In genomic region chr3:142755132-142755867, GRCm38 (mm10) we compare ENCODE assay signal across 18 mouse cellular contexts. TPM values are rescaled to one million over a fixed set of nuclear protein-coding genes. Genes with fewer than 3 reads are reported as not detected.
DNase-seq lines count a peak whose midpoint lies in the region; ATAC-seq and TF ChIP-seq lines count a peak whose summit lies in the region.
"Had no signal": no experiment of that assay in that cellular context is flagged by ENCODE, and none has a peak within 500 bp of the region (broad histone marks: within the 10 kb centered on the region; RNA-seq: fewer than 3 reads in every experiment).

No protein-coding gene starts in this region.

- no peaks in the 10 kb centered on the region for H3K27me3 ChIP-seq in embryonic facial prominence, embryonic 14.5 days (replicated peaks; ENCODE audit: control insufficient read depth, insufficient read depth, low read length)
- no peaks in the 10 kb centered on the region for H3K27me3 ChIP-seq in embryonic facial prominence, embryonic 10.5 days (replicated peaks; ENCODE audit: low read depth, poor library complexity, severe bottlenecking)
- no peaks in the 10 kb centered on the region for H3K27me3 ChIP-seq in heart, embryonic 16.5 days (ENCODE audit: control insufficient read depth, insufficient read depth, low read length)
- no peaks in the 10 kb centered on the region for H3K27me3 ChIP-seq in heart, adult 2 months (ENCODE audit: control insufficient read depth, insufficient read depth, low read length)
- H3K27me3 ChIP-seq in midbrain, embryonic 13.5 days, result no peaks in the 10 kb centered on the region
- H3K27me3 ChIP-seq in midbrain, embryonic 10.5 days (ENCODE audit: low read depth, poor library complexity, severe bottlenecking), result no peaks in the 10 kb centered on the region
- no peaks in the 10 kb centered on the region for H3K27me3 ChIP-seq in midbrain, embryonic 15.5 days (replicated peaks)
- H3K27me3 ChIP-seq: intestine, embryonic 15.5 days had no signal

- H3K9ac ChIP-seq in embryonic facial prominence, embryonic 14.5 days (ENCODE audit: low read depth, low read length), result no peak overlapping the region
- H3K9ac ChIP-seq in heart, embryonic 16.5 days (ENCODE audit: low read length), result no peak overlapping the region
- no peak overlapping the region for H3K9ac ChIP-seq in heart, adult 2 months (ENCODE audit: low read depth, low read length)
- H3K9ac ChIP-seq in midbrain, embryonic 13.5 days (replicated peaks), result no peak overlapping the region
- no peak overlapping the region for H3K9ac ChIP-seq in midbrain, embryonic 15.5 days
- H3K9ac ChIP-seq: heart, embryonic 13.5 days; intestine, embryonic 15.5 days; liver, postnatal 0 days had no signal

- ATAC-seq in embryonic facial prominence, embryonic 14.5 days (ENCODE audit: low read depth), result peak; percentile 84; the same call in 1 of the 2 replicates
- no peak for ATAC-seq in heart, embryonic 16.5 days (replicated peaks; ENCODE audit: extremely low read depth, insufficient read depth, low FRiP score)
- peak; percentile 17; the same call in 1 of the 2 replicates for ATAC-seq in midbrain, embryonic 13.5 days
- peak; percentile 66 for ATAC-seq in midbrain, embryonic 15.5 days (replicated peaks)
- ATAC-seq: intestine, embryonic 15.5 days; liver, postnatal 0 days had no signal

- intact Hi-C loops in heart, adult 2 months (cut with DNase I), result no loop called here

- H3K4me1 ChIP-seq in embryonic facial prominence, embryonic 14.5 days (ENCODE audit: control insufficient read depth, insufficient read depth, low read length), result no peaks in the 10 kb centered on the region
- no peaks in the 10 kb centered on the region; the same call in 1 of the 2 replicates for H3K4me1 ChIP-seq in embryonic facial prominence, embryonic 10.5 days
- peaks cover 13% of the 10 kb centered on the region for H3K4me1 ChIP-seq in heart, embryonic 16.5 days (ENCODE audit: control insufficient read depth, insufficient read depth, low read length)
- H3K4me1 ChIP-seq in heart, adult 2 months (ENCODE audit: control insufficient read depth, insufficient read depth, low read length), result peaks cover 2% of the 10 kb centered on the region; the same call in 1 of the 2 replicates
- H3K4me1 ChIP-seq in midbrain, embryonic 13.5 days (replicated peaks), result no peaks in the 10 kb centered on the region
- no peaks in the 10 kb centered on the region for H3K4me1 ChIP-seq in midbrain, embryonic 10.5 days
- no peaks in the 10 kb centered on the region for H3K4me1 ChIP-seq in midbrain, embryonic 15.5 days
- H3K4me1 ChIP-seq: intestine, embryonic 15.5 days had no signal

- no peak for TF ChIP-seq EP300 in heart, adult 2 months (IDR thresholded peaks at IDR 0.05; ENCODE audit: insufficient read depth, low read depth, low read length)

- H3K4me3 ChIP-seq in embryonic facial prominence, embryonic 14.5 days (ENCODE audit: low read depth, low read length), result no peak overlapping the region
- H3K4me3 ChIP-seq in embryonic facial prominence, embryonic 10.5 days, result no peak overlapping the region
- no peak overlapping the region for H3K4me3 ChIP-seq in heart, embryonic 16.5 days (ENCODE audit: low read length)
- no peak overlapping the region for H3K4me3 ChIP-seq in heart, adult 2 months
- H3K4me3 ChIP-seq in midbrain, embryonic 13.5 days (replicated peaks), result no peak overlapping the region
- H3K4me3 ChIP-seq in midbrain, embryonic 10.5 days, result no peak overlapping the region
- H3K4me3 ChIP-seq in midbrain, embryonic 15.5 days, result no peak overlapping the region
- H3K4me3 ChIP-seq: heart, embryonic 13.5 days; intestine, embryonic 15.5 days had no signal

- TF ChIP-seq CTCF in heart, adult 2 months (IDR thresholded peaks at IDR 0.05), result no peak

- no peaks in the 10 kb centered on the region for H3K36me3 ChIP-seq in embryonic facial prominence, embryonic 14.5 days (ENCODE audit: control insufficient read depth, insufficient read depth, low read length)
- H3K36me3 ChIP-seq in embryonic facial prominence, embryonic 10.5 days (replicated peaks), result no peaks in the 10 kb centered on the region
- no peaks in the 10 kb centered on the region for H3K36me3 ChIP-seq in heart, embryonic 16.5 days (ENCODE audit: control insufficient read depth, insufficient read depth)
- no peaks in the 10 kb centered on the region for H3K36me3 ChIP-seq in heart, adult 2 months (ENCODE audit: control insufficient read depth, insufficient read depth, low read length)
- H3K36me3 ChIP-seq in midbrain, embryonic 13.5 days, result no peaks in the 10 kb centered on the region
- no peaks in the 10 kb centered on the region for H3K36me3 ChIP-seq in midbrain, embryonic 10.5 days
- H3K36me3 ChIP-seq in midbrain, embryonic 15.5 days (replicated peaks), result no peaks in the 10 kb centered on the region
- H3K36me3 ChIP-seq: heart, embryonic 13.5 days; intestine, embryonic 15.5 days had no signal

- no peaks in the 10 kb centered on the region for H3K79me2 ChIP-seq in heart, adult 2 months (replicated peaks; ENCODE audit: control insufficient read depth, insufficient read depth, low read length)

- WGBS in embryonic facial prominence, embryonic 14.5 days, result 68% methylated on average over 18 of the region's 18 CpGs
- 90% methylated on average over 18 of the region's 18 CpGs for WGBS in embryonic facial prominence, embryonic 10.5 days
- 67% methylated on average over 18 of the region's 18 CpGs for WGBS in heart, embryonic 16.5 days
- 51% methylated on average over 18 of the region's 18 CpGs for WGBS in heart, adult 2 months
- WGBS in midbrain, embryonic 13.5 days, result 76% methylated on average over 18 of the region's 18 CpGs
- WGBS in midbrain, embryonic 10.5 days, result 94% methylated on average over 18 of the region's 18 CpGs
- WGBS in midbrain, embryonic 15.5 days, result 69% methylated on average over 18 of the region's 18 CpGs

- no peak for TF ChIP-seq POLR2A in heart, adult 2 months (IDR thresholded peaks at IDR 0.05; ENCODE audit: insufficient read depth, low read depth, low read length)

- DNase-seq in embryonic facial prominence, embryonic 14.5 days (ENCODE audit: low spot score), result peak; percentile 58
- DNase-seq in embryonic facial prominence, embryonic 10.5 days (ENCODE audit: low spot score), result no peak
- DNase-seq in heart, adult 2 months, result no peak
- DNase-seq in midbrain, embryonic 10.5 days (ENCODE audit: low spot score), result no peak
- DNase-seq in right cerebral cortex, adult 2 months (ENCODE audit: low spot score in 2 of 2), result no peak
- DNase-seq: cerebellum, adult 11 months; cerebellum, postnatal 25 days; gastrocnemius, postnatal 36 days; kidney, postnatal 4 days; liver; liver, postnatal 0 days; thymus, postnatal 25 days had no signal

- H3K9me3 ChIP-seq in embryonic facial prominence, embryonic 14.5 days (ENCODE audit: control insufficient read depth, low read length), result no peaks in the 10 kb centered on the region
- no peaks in the 10 kb centered on the region for H3K9me3 ChIP-seq in embryonic facial prominence, embryonic 10.5 days
- no peaks in the 10 kb centered on the region for H3K9me3 ChIP-seq in heart, embryonic 16.5 days (replicated peaks; ENCODE audit: control insufficient read depth, low read length)
- H3K9me3 ChIP-seq in midbrain, embryonic 13.5 days, result no peaks in the 10 kb centered on the region
- no peaks in the 10 kb centered on the region for H3K9me3 ChIP-seq in midbrain, embryonic 10.5 days (replicated peaks)
- no peaks in the 10 kb centered on the region for H3K9me3 ChIP-seq in midbrain, embryonic 15.5 days
- H3K9me3 ChIP-seq: heart, embryonic 13.5 days; intestine, embryonic 15.5 days had no signal

- H3K4me2 ChIP-seq in embryonic facial prominence, embryonic 14.5 days (ENCODE audit: low read depth, low read length), result no peak overlapping the region
- peak overlapping the region; percentile 8; the same call in 1 of the 2 replicates for H3K4me2 ChIP-seq in heart, embryonic 16.5 days (ENCODE audit: low read depth, low read length)
- H3K4me2 ChIP-seq in midbrain, embryonic 13.5 days (replicated peaks), result no peak overlapping the region
- peak overlapping the region; percentile 11; the same call in 1 of the 2 replicates for H3K4me2 ChIP-seq in midbrain, embryonic 15.5 days
- H3K4me2 ChIP-seq: heart, embryonic 13.5 days; intestine, embryonic 15.5 days had no signal

- no peak overlapping the region for H3K27ac ChIP-seq in embryonic facial prominence, embryonic 14.5 days (replicated peaks; ENCODE audit: low read depth, low read length)
- no peak overlapping the region for H3K27ac ChIP-seq in embryonic facial prominence, embryonic 10.5 days (replicated peaks)
- no peak overlapping the region for H3K27ac ChIP-seq in heart, embryonic 16.5 days (ENCODE audit: low read length)
- H3K27ac ChIP-seq in heart, adult 2 months, result no peak overlapping the region
- no peak overlapping the region for H3K27ac ChIP-seq in midbrain, embryonic 13.5 days
- no peak overlapping the region for H3K27ac ChIP-seq in midbrain, embryonic 10.5 days (replicated peaks)
- peak overlapping the region; percentile 4; the same call in 1 of the 2 replicates for H3K27ac ChIP-seq in midbrain, embryonic 15.5 days
- H3K27ac ChIP-seq: heart, embryonic 13.5 days; intestine, embryonic 15.5 days; stomach, postnatal 0 days had no signal

RNA-seq across cellular contexts. Expression of gene Gtf2b, which starts 9.5 kb away (rescaled TPM):
- polyA plus RNA-seq in embryonic facial prominence, embryonic 14.5 days (2014; fragmentation: Nextera tagmentation; extraction: Ambion mirVana), result 77.7 and 80.0 TPM in 2 replicates
- 91.6 and 91.8 TPM in 2 replicates for polyA plus RNA-seq in embryonic facial prominence, embryonic 10.5 days (2016; fragmentation: Nextera tagmentation; extraction: Ambion mirVana)
- polyA plus RNA-seq in heart, embryonic 16.5 days (2015; fragmentation: Nextera tagmentation; extraction: Ambion mirVana), result 65.1 and 76.5 TPM in 2 replicates
- 10 to 100 TPM; 17.9 to 19.3 TPM for total RNA-seq in heart, adult 2 months (2021)
- polyA plus RNA-seq in heart, adult 2 months (2012; rRNA removed), result 13.4 and 23.4 TPM in 2 replicates
- polyA plus RNA-seq in midbrain, embryonic 13.5 days (2015; fragmentation: Nextera tagmentation; extraction: Ambion mirVana), result 99.3 and 103 TPM in 2 replicates
- 86.7 and 87.0 TPM in 2 replicates for polyA plus RNA-seq in midbrain, embryonic 10.5 days (2016; fragmentation: Nextera tagmentation; extraction: Ambion mirVana)
- 78.0 and 80.6 TPM in 2 replicates for polyA plus RNA-seq in midbrain, embryonic 15.5 days (2015; fragmentation: Nextera tagmentation; extraction: Ambion mirVana)

RNA-seq across cellular contexts. Expression of gene Kyat3, which starts 54.4 kb away (rescaled TPM):
- 14.9 and 18.7 TPM in 2 replicates for polyA plus RNA-seq in embryonic facial prominence, embryonic 14.5 days (2014; fragmentation: Nextera tagmentation; extraction: Ambion mirVana)
- 11.8 and 14.1 TPM in 2 replicates for polyA plus RNA-seq in embryonic facial prominence, embryonic 10.5 days (2016; fragmentation: Nextera tagmentation; extraction: Ambion mirVana)
- polyA plus RNA-seq in heart, embryonic 16.5 days (2015; fragmentation: Nextera tagmentation; extraction: Ambion mirVana), result 14.9 and 15.6 TPM in 2 replicates
- 10 to 100 TPM; 28.3 to 37.7 TPM for total RNA-seq in heart, adult 2 months (2021)
- 10.9 and 22.1 TPM in 2 replicates for polyA plus RNA-seq in heart, adult 2 months (2012; rRNA removed)
- 4.4 and 4.9 TPM in 2 replicates for polyA plus RNA-seq in midbrain, embryonic 13.5 days (2015; fragmentation: Nextera tagmentation; extraction: Ambion mirVana)
- polyA plus RNA-seq in midbrain, embryonic 10.5 days (2016; fragmentation: Nextera tagmentation; extraction: Ambion mirVana), result 8.4 and 8.7 TPM in 2 replicates
- 4.1 and 4.3 TPM in 2 replicates for polyA plus RNA-seq in midbrain, embryonic 15.5 days (2015; fragmentation: Nextera tagmentation; extraction: Ambion mirVana)

Comparison
In these comparisons a context has a peak if more than half of its experiments do, and no peak if none do; other contexts are left out.
1. H3K4me2 ChIP-seq: peak in heart, embryonic 16.5 days (single experiment) and midbrain, embryonic 15.5 days (single experiment); none in embryonic facial prominence, embryonic 14.5 days (single experiment) and midbrain, embryonic 13.5 days (single experiment).